Mouse (Mus musculus) kidney, postnatal 0 days (tissue): ENCODE data around the gene Ptrh2. TPM values are rescaled to one million over a fixed set of nuclear protein-coding genes. Genes with fewer than 3 reads are reported as not detected.

Experiments
- ATAC-seq: fragments of 200-750 bp; cut with Nextera tagmentation; replicated peaks from 2 replicates; pipeline ENCODE4 v1.8.0; 2017; ENCODE audit warnings: low read depth, moderate number of reproducible peaks, moderate TSS enrichment, moderate library complexity; ENCODE audit not compliant: low FRiP score
- DNase-seq: peaks from one replicate; pipeline ENCODE4 v3.0.0-alpha.2; 2016; ENCODE audit warnings: low spot score
- H3K27ac ChIP-seq: fragments of 300-500 bp; sonication (generic); 2 replicates; pipeline ENCODE4 v1.5.1; 2014; ENCODE audit warnings: mild to moderate bottlenecking
- H3K27me3 ChIP-seq: fragments of 300-500 bp; sonication (generic); 2 replicates; pipeline ENCODE4 v1.6.1; 2014; ENCODE audit warnings: low read length, mixed read lengths; ENCODE audit not compliant: insufficient read depth
- H3K36me3 ChIP-seq: fragments of 300-500 bp; sonication (generic); 2 replicates; pipeline ENCODE4 v1.6.1; 2014; ENCODE audit warnings: low read length, mixed read lengths; ENCODE audit not compliant: insufficient read depth
- H3K4me1 ChIP-seq: fragments of 300-500 bp; sonication (generic); replicated peaks from 2 replicates; pipeline ENCODE4 v1.6.1; 2014; ENCODE audit warnings: antibody characterized with exemption, low read length, mixed read lengths; ENCODE audit not compliant: insufficient read depth
- H3K4me2 ChIP-seq: fragments of 300-500 bp; sonication (generic); 2 replicates; pipeline ENCODE4 v1.6.1; 2014; ENCODE audit warnings: mild to moderate bottlenecking, low read length, moderate library complexity, mixed read lengths
- H3K4me3 ChIP-seq: fragments of 300-500 bp; sonication (generic); replicated peaks from 2 replicates; pipeline ENCODE4 v1.5.1; 2014; ENCODE audit warnings: low read depth, low read length
- H3K9ac ChIP-seq: fragments of 300-500 bp; sonication (generic); 2 replicates; pipeline ENCODE4 v1.6.1; 2014; ENCODE audit warnings: low read depth, low read length
- H3K9me3 ChIP-seq: fragments of 300-500 bp; sonication (generic); replicated peaks from 2 replicates; pipeline ENCODE4 v1.6.1; 2016; ENCODE audit warnings: low read length, inconsistent platforms, mixed read lengths
- CTCF ChIP-seq: IDR thresholded peaks from 2 replicates; pipeline ENCODE4 v1.5.1; 2016; ENCODE audit warnings: antibody characterized with exemption, low read depth, mild to moderate bottlenecking, moderate library complexity
- WGBS: fragments of 180-500 bp; shearing (Covaris S2); extraction: QIAGEN DNeasy Blood & Tissue Kit; methylation state at CpG from one replicate; pipeline ENCODE4 v1.1.7; 2014; 5-methylcytosine and 5-hydroxymethylcytosine counted together
- polyA plus RNA-seq: library from polyadenylated mRNA; unstranded; fragments of >200 nt; fragmentation: Nextera tagmentation; extraction: Ambion mirVana; gene quantifications from 2 replicates; pipeline ENCODE4 v1.2.1, GENCODE M21; 2015

Gene Ptrh2
- polyA plus RNA-seq, 1 experiment from 2014 or later: 28.6 TPM

DNA sequence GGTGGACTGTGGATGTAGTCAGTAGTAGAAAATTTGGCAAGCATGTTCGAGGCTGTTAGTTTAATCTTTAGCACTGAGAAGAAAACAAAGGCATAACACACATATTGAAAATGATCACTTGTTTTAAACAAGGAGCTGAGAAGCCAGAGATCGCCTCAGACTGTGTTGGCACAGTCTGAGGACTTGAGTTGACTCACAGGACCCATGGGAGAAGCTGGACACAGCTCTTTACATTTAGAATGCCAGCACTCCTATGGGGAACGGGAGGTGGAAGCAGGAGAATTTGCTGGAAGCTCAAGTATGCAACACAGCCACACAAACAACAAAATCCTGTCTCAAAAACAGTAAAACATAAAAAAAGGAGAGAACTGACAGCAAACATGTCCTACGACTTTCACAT, 29.7 kb upstream of the Ptrh2 start:
- Histone ChIP-seq H3K4me2 (no peak overlapping the region), H3K36me3 (0 out of 2 replicates have a peak, but pooled peaks cover 6% of the 10 kb centered on the region), H3K27me3 (no peaks in the 10 kb centered on the region), H3K9ac (no peak overlapping the region), H3K4me1 (no peaks in the 10 kb centered on the region), H3K27ac (no peak overlapping the region), H3K9me3 (no peaks in the 10 kb centered on the region), H3K4me3 (no peak overlapping the region)
- no peak for TF ChIP-seq CTCF
- DNase-seq: no peak
- no peak for ATAC-seq
- 88% methylated on average over 4 of the region's 4 CpGs for WGBS

GRCm38 (mm10) chr11:86655671-86656070, 28.1 kb upstream of the Ptrh2 start:
- Histone ChIP-seq H3K27ac (no peak overlapping the region), H3K9ac (no peak overlapping the region), H3K4me3 (no peak overlapping the region), H3K36me3 (peaks cover 8% of the 10 kb centered on the region; the same call in 1 of the 2 replicates), H3K27me3 (no peaks in the 10 kb centered on the region), H3K4me2 (no peak overlapping the region), H3K9me3 (no peaks in the 10 kb centered on the region), H3K4me1 (no peaks in the 10 kb centered on the region)
- peak; percentile 70 for TF ChIP-seq CTCF
- ATAC-seq (no peak), DNase-seq (peak; percentile 88)
- 37% methylated on average over 1 of the region's 1 CpGs for WGBS

GRCm38 (mm10) chr11:86656849-86657567, 26.8 kb upstream of the Ptrh2 start:
- no peak for DNase-seq
- no peak for ATAC-seq
- no peak for TF ChIP-seq CTCF
- Histone ChIP-seq H3K27ac (no peak overlapping the region), H3K9me3 (no peaks in the 10 kb centered on the region), H3K4me2 (no peak overlapping the region), H3K27me3 (no peaks in the 10 kb centered on the region), H3K9ac (no peak overlapping the region), H3K4me3 (no peak overlapping the region), H3K36me3 (peaks cover 11% of the 10 kb centered on the region; the same call in 1 of the 2 replicates), H3K4me1 (no peaks in the 10 kb centered on the region)
- WGBS: 87% methylated on average over 4 of the region's 4 CpGs

DNA sequence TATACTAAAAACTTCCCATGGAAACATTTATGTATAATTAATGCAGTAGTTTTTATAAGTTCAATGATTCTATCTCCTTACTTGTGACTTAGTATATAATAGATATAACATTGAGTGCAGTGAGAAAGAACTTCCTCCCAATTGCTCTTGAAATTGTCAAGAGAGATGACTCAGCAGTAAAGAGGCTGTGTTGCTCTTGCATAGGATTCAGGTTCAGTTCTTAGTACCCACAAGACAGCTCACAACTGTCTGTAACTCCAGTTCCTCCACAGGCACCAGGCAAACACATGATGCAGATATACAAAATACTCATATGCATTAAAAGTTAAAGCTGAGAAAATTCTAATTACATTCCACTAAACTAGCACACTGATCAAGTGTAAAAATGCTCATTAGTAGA, 25.9 kb upstream of the Ptrh2 start:
- H3K9ac ChIP-seq: no peak overlapping the region
- peaks cover 11% of the 10 kb centered on the region; the same call in 1 of the 2 replicates for H3K36me3 ChIP-seq
- TF ChIP-seq CTCF: no peak
- no peaks in the 10 kb centered on the region for H3K4me1 ChIP-seq
- no peak overlapping the region for H3K4me2 ChIP-seq
- H3K4me3 ChIP-seq: no peak overlapping the region
- DNase-seq (no peak), ATAC-seq (no peak)
- H3K9me3 ChIP-seq: no peaks in the 10 kb centered on the region
- H3K27me3 ChIP-seq: no peaks in the 10 kb centered on the region
- no peak overlapping the region for H3K27ac ChIP-seq

GRCm38 (mm10) chr11:86662986-86663895, 20.5 kb upstream of the Ptrh2 start:
- Histone ChIP-seq H3K9ac (no peak overlapping the region), H3K4me1 (no peaks in the 10 kb centered on the region), H3K9me3 (no peaks in the 10 kb centered on the region), H3K27me3 (no peaks in the 10 kb centered on the region), H3K36me3 (peaks cover 28% of the 10 kb centered on the region), H3K27ac (no peak overlapping the region), H3K4me3 (no peak overlapping the region), H3K4me2 (no peak overlapping the region)
- TF ChIP-seq CTCF: no peak
- no peak for ATAC-seq
- WGBS: 93% methylated on average over 8 of the region's 8 CpGs
- no peak for DNase-seq

GRCm38 (mm10) chr11:86663977-86664376, 19.8 kb upstream of the Ptrh2 start:
- Histone ChIP-seq H3K4me3 (no peak overlapping the region), H3K27ac (no peak overlapping the region), H3K4me2 (no peak overlapping the region), H3K36me3 (peaks cover 28% of the 10 kb centered on the region), H3K4me1 (no peaks in the 10 kb centered on the region), H3K9me3 (no peaks in the 10 kb centered on the region), H3K9ac (no peak overlapping the region), H3K27me3 (no peaks in the 10 kb centered on the region)
- DNase-seq: no peak
- no peak for ATAC-seq
- no peak for TF ChIP-seq CTCF
